Mouse (Mus musculus): ENCODE measurements around the gene Snhg11. TPM values are rescaled to one million over a fixed set of nuclear protein-coding genes. Genes with fewer than 3 reads are reported as not detected.
"Not testable (repeated sequence)": the region's sequence is repeated elsewhere in the genome, so short reads cannot be mapped to it uniquely, and the experiment has no call there.

The Snhg11 gene
- polyA plus RNA-seq, 1 experiment from 2014 or later, result 80.3 TPM

GRCm38 (mm10) chr2:158373516-158373915 lies 1.9 kb upstream of the Snhg11 start:
- WGBS, result 70% methylated on average over 7 of the region's 7 CpGs
- no peak overlapping the region for H3K4me2 ChIP-seq (replicated peaks)
- H3K27me3 ChIP-seq, result peaks cover 30% of the 10 kb centered on the region
- H3K36me3 ChIP-seq, result no peaks in the 10 kb centered on the region
- no peaks in the 10 kb centered on the region for H3K9me3 ChIP-seq
- no peak overlapping the region for H3K4me3 ChIP-seq
- H3K4me1 ChIP-seq, result peaks cover 8% of the 10 kb centered on the region; the same call in 1 of the 2 replicates
- ATAC-seq (ENCODE audit: low FRiP score, low read depth), result no peak
- no peak overlapping the region for H3K27ac ChIP-seq (replicated peaks)
- no peak overlapping the region for H3K9ac ChIP-seq (replicated peaks)

GRCm38 (mm10) chr2:158376123-158376687 lies 767 bp downstream of the Snhg11 start:
- ATAC-seq (ENCODE audit: low FRiP score, low read depth), result no peak
- H3K27me3 ChIP-seq, result peaks cover 30% of the 10 kb centered on the region
- peak overlapping the region; percentile 56 for H3K4me2 ChIP-seq (replicated peaks)
- no peaks in the 10 kb centered on the region for H3K36me3 ChIP-seq
- peak overlapping the region; percentile 54; the same call in 1 of the 2 replicates for H3K27ac ChIP-seq (replicated peaks)
- peak overlapping the region; percentile 41 for H3K9ac ChIP-seq (replicated peaks)
- 26% methylated on average over 12 of the region's 12 CpGs for WGBS
- H3K4me1 ChIP-seq, result peaks cover 8% of the 10 kb centered on the region; the same call in 1 of the 2 replicates
- H3K4me3 ChIP-seq, result peak overlapping the region; percentile 42
- H3K9me3 ChIP-seq, result no peaks in the 10 kb centered on the region

GRCm38 (mm10) chr2:158376798-158377197 lies 1.4 kb downstream of the Snhg11 start:
- Histone ChIP-seq H3K4me3 (peak overlapping the region; percentile 42), H3K9me3 (no peaks in the 10 kb centered on the region), H3K27me3 (peaks cover 30% of the 10 kb centered on the region), H3K4me2 (replicated peaks) (peak overlapping the region; percentile 56), H3K36me3 (no peaks in the 10 kb centered on the region), H3K9ac (replicated peaks) (no peak overlapping the region; the same call in 1 of the 2 replicates), H3K4me1 (peaks cover 8% of the 10 kb centered on the region; the same call in 1 of the 2 replicates), H3K27ac (replicated peaks) (peak overlapping the region; percentile 54; the same call in 1 of the 2 replicates)
- no peak for ATAC-seq (ENCODE audit: low FRiP score, low read depth)
- WGBS, result 74% methylated on average over 7 of the region's 7 CpGs

GRCm38 (mm10) chr2:158377811-158378210 lies 2.4 kb downstream of the Snhg11 start:
- WGBS, result 96% methylated on average over 1 of the region's 1 CpGs

GRCm38 (mm10) chr2:158379354-158380078 lies 4.1 kb downstream of the Snhg11 start:
- Histone ChIP-seq H3K4me3 (no peak overlapping the region), H3K27ac (replicated peaks) (no peak overlapping the region), H3K36me3 (no peaks in the 10 kb centered on the region), H3K9me3 (no peaks in the 10 kb centered on the region), H3K27me3 (peaks cover 17% of the 10 kb centered on the region), H3K4me1 (peaks cover 8% of the 10 kb centered on the region; the same call in 1 of the 2 replicates), H3K4me2 (replicated peaks) (no peak overlapping the region), H3K9ac (replicated peaks) (no peak overlapping the region)
- 46% methylated on average over 13 of the region's 13 CpGs for WGBS
- peak; percentile 71; the same call in 1 of the 2 replicates for ATAC-seq (ENCODE audit: low FRiP score, low read depth)

More at GRCm38 (mm10) chr2:158377811-158378210, 2.4 kb downstream of the Snhg11 start:
- Histone ChIP-seq H3K4me3 (no peak overlapping the region), H3K36me3 (no peaks in the 10 kb centered on the region), H3K27me3 (peaks cover 30% of the 10 kb centered on the region), H3K4me1 (peaks cover 8% of the 10 kb centered on the region; the same call in 1 of the 2 replicates), H3K9me3 (no peaks in the 10 kb centered on the region), H3K9ac (replicated peaks) (no peak overlapping the region), H3K4me2 (replicated peaks) (no peak overlapping the region), H3K27ac (replicated peaks) (no peak overlapping the region)
- no peak for ATAC-seq (ENCODE audit: low FRiP score, low read depth)

- H3K4me3 ChIP-seq, result no peak overlapping the region
- no peaks in the 10 kb centered on the region for H3K27me3 ChIP-seq
- H3K4me2 ChIP-seq (replicated peaks), result no peak overlapping the region
- no peaks in the 10 kb centered on the region for H3K36me3 ChIP-seq
- H3K4me1 ChIP-seq, result no peaks in the 10 kb centered on the region
- H3K27ac ChIP-seq (replicated peaks), result no peak overlapping the region
- ATAC-seq (ENCODE audit: low FRiP score, low read depth), result no peak
- H3K9ac ChIP-seq (replicated peaks), result no peak overlapping the region
- no peaks in the 10 kb centered on the region for H3K9me3 ChIP-seq
- 43% methylated on average over 8 of the region's 8 CpGs for WGBS
Measured at GRCm38 (mm10) chr2:158386072-158386471, 10.6 kb downstream of the Snhg11 start.

GRCm38 (mm10) chr2:158389421-158389820 lies 14.0 kb downstream of the Snhg11 start:
- H3K27ac ChIP-seq (replicated peaks), result no peak overlapping the region
- H3K9ac ChIP-seq (replicated peaks), result no peak overlapping the region
- WGBS, result 92% methylated on average over 7 of the region's 7 CpGs
- H3K36me3 ChIP-seq, result no peaks in the 10 kb centered on the region
- no peak for ATAC-seq (ENCODE audit: low FRiP score, low read depth)
- no peak overlapping the region for H3K4me3 ChIP-seq
- no peaks in the 10 kb centered on the region for H3K27me3 ChIP-seq
- H3K4me2 ChIP-seq (replicated peaks), result no peak overlapping the region
- H3K9me3 ChIP-seq, result no peaks in the 10 kb centered on the region
- H3K4me1 ChIP-seq, result no peaks in the 10 kb centered on the region

- no peaks in the 10 kb centered on the region for H3K9me3 ChIP-seq
- H3K27me3 ChIP-seq, result no peaks in the 10 kb centered on the region
- 92% methylated on average over 6 of the region's 6 CpGs for WGBS
- no peak overlapping the region for H3K4me2 ChIP-seq (replicated peaks)
- no peaks in the 10 kb centered on the region for H3K4me1 ChIP-seq
- no peak for ATAC-seq (ENCODE audit: low FRiP score, low read depth)
- H3K27ac ChIP-seq (replicated peaks), result no peak overlapping the region
- H3K9ac ChIP-seq (replicated peaks), result no peak overlapping the region
- no peak overlapping the region for H3K4me3 ChIP-seq
- no peaks in the 10 kb centered on the region for H3K36me3 ChIP-seq
Measured at GRCm38 (mm10) chr2:158396369-158396768, 20.9 kb downstream of the Snhg11 start.

- H3K4me1 ChIP-seq; H3K27me3 ChIP-seq; ATAC-seq (ENCODE audit: low FRiP score, low read depth); H3K27ac ChIP-seq (replicated peaks); H3K36me3 ChIP-seq; H3K4me3 ChIP-seq; H3K4me2 ChIP-seq (replicated peaks); H3K9me3 ChIP-seq; H3K9ac ChIP-seq (replicated peaks): not testable (repeated sequence)
- 72% methylated on average over 13 of the region's 13 CpGs for WGBS
Measured at GRCm38 (mm10) chr2:158397140-158397539, 21.7 kb downstream of the Snhg11 start.

- no peaks in the 10 kb centered on the region for H3K4me1 ChIP-seq
- no peaks in the 10 kb centered on the region for H3K27me3 ChIP-seq
- no peak for ATAC-seq (ENCODE audit: low FRiP score, low read depth)
- no peak overlapping the region for H3K9ac ChIP-seq (replicated peaks)
- no peaks in the 10 kb centered on the region for H3K36me3 ChIP-seq
- 85% methylated on average over 7 of the region's 7 CpGs for WGBS
- H3K4me2 ChIP-seq (replicated peaks), result no peak overlapping the region
- H3K27ac ChIP-seq (replicated peaks), result no peak overlapping the region
- H3K4me3 ChIP-seq, result no peak overlapping the region
- no peaks in the 10 kb centered on the region for H3K9me3 ChIP-seq
Measured at GRCm38 (mm10) chr2:158402915-158403314, 27.5 kb downstream of the Snhg11 start.

- Histone ChIP-seq H3K4me2 (replicated peaks) (peak overlapping the region; percentile 55), H3K36me3 (no peaks in the 10 kb centered on the region), H3K4me1 (peaks cover 19% of the 10 kb centered on the region), H3K9me3 (no peaks in the 10 kb centered on the region), H3K9ac (replicated peaks) (peak overlapping the region; percentile 35; the same call in 1 of the 2 replicates), H3K27me3 (no peaks in the 10 kb centered on the region), H3K4me3 (peak overlapping the region; percentile 83), H3K27ac (replicated peaks) (no peak overlapping the region)
- WGBS, result 25% methylated on average over 14 of the region's 14 CpGs
- ATAC-seq (ENCODE audit: low FRiP score, low read depth), result peak; percentile 21
Measured at GRCm38 (mm10) chr2:158408997-158409594, 33.7 kb downstream of the Snhg11 start.

GRCm38 (mm10) chr2:158409595-158410021 lies 34.2 kb downstream of the Snhg11 start, which contains the start of gene Ralgapb:
Gene Ralgapb, plus strand, starts transcription at chr2:158409848.
- H3K27ac ChIP-seq (replicated peaks), result peak within 1 kb of the TSS; percentile 89
- H3K4me3 ChIP-seq, result peak within 1 kb of the TSS; percentile 83
- peak within 1 kb of the TSS; percentile 90 for H3K9ac ChIP-seq (replicated peaks)
- H3K36me3 ChIP-seq, result no peaks in the 10 kb centered on the region
- no peaks in the 10 kb centered on the region for H3K9me3 ChIP-seq
- peaks cover 19% of the 10 kb centered on the region for H3K4me1 ChIP-seq
- ATAC-seq (ENCODE audit: low FRiP score, low read depth), result peak; percentile 89
- no peaks in the 10 kb centered on the region for H3K27me3 ChIP-seq
- under 1% methylated on average over 46 of the region's 46 CpGs for WGBS
- H3K4me2 ChIP-seq (replicated peaks), result peak within 1 kb of the TSS; percentile 95

Measured in midbrain, embryonic 12.5 days (tissue).